Mouse (Mus musculus) brain, embryonic 18.5 days (tissue): Measurements from ENCODE around the gene Gabrr3.
"Not testable (repeated sequence)": the region's sequence is repeated elsewhere in the genome, so short reads cannot be mapped to it uniquely, and the experiment has no call there.

Source experiments
- DNase-seq: peaks from one replicate; pipeline ENCODE4 v3.0.0-alpha.2; 2012; ENCODE audit warnings: low read depth, low spot score

Gabrr3 gene

DNA sequence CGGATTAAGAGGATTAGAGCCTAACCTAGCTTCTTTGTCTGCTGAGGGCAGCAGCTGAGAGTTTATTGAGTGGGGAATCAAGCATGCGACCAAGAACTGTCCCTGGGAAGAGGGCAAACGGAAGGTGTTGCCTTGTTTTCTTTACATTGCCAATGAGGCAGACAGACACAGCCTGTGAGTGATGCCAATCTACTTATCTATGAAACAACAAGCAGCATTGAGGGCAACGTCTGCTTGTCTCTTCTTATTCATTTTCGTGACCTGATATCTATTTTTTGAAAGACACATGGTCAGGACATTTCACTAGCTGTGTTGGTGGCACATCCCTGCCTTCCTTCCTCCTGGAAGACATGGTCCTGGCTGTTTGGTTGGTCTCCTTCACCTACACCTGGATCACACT is at the start of gene Gabrr3:
Gabrr3 (plus strand) TSS at position 301 of the 400 bp plus-strand sequence.
- DNase-seq, result no peak

DNA sequence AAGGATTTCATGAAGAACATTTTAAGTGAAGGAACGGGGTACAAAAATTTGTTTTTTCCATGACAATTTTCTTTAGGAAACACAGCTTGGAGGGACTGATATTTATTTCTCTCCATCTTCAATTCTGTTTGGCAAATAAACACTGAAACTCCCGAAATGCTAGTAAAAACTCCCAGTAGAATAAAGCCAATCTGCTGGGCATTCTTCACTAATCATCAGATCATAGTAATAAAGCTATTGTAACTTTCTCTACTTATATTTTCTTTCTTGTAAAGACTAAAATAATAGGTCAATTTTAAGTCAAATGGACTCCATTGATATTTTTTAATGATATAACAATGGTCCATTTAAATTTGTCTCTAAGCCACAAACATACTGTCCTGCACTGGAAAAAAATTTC is 43.2 kb upstream of the Gabrr3 start, which contains the start of gene Olfr209:
Olfr209 (minus strand) TSS at position 101 of the 400 bp plus-strand sequence.
- DNase-seq, result no peak

DNA sequence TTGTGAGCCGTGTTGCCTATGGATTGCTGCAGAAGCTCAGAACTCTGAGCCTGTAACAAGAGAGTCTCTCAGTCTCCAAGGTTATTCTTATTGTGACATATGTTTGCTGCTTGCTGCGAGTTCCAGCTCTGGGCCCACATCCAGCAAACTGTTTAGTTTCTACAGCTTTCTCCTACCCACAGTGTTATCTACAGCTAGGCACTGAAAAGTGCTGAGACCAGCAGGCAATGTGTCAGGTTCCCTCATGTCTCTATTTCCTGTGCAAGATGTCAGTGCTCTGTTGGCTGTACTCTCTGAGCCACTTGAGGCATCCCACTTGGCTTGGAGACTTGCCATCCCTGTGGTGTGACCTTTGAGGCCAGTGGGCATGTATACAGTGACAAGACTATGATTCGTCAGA is 13.8 kb upstream of the Gabrr3 start:
- no peak for DNase-seq

DNA sequence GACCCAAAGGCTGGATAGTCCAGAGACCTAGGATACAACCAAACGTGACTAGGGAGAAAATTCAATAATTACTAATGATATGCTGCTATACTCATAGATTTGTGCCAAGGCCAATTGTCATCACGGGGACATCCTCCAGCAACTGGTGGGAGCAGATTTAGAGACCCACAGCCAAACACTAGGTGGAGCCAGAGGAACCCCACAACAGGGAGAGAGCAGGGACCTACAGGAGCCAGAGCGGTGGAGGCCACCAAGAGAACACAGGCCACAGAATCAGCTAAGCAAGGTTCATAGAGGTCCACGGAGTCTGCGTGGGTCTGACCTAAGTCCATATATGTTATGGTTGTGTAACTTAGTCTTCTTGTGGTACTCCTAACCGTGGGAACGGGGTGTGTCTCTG is 6.0 kb upstream of the Gabrr3 start:
- no peak for DNase-seq

DNA sequence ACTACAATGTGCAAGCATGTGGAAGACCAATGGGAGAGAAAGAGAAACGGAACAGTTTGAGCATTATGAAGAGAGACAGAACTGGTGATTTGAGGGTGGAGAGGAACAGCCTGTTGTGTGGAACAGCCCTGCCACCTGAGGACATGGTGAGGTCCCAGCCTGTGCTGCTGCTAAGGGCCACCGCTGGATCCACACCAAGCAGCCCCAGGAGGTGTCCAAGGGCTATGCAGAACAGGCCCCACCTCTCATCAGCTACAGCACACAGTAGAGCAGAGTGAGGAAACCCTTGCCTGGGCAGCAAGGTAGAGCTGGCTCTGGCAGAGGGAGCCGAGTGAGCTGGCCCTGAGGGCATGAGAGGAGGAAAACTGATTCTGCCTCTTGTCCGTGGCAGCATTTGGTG is 5.1 kb upstream of the Gabrr3 start:
- no peak for DNase-seq

DNA sequence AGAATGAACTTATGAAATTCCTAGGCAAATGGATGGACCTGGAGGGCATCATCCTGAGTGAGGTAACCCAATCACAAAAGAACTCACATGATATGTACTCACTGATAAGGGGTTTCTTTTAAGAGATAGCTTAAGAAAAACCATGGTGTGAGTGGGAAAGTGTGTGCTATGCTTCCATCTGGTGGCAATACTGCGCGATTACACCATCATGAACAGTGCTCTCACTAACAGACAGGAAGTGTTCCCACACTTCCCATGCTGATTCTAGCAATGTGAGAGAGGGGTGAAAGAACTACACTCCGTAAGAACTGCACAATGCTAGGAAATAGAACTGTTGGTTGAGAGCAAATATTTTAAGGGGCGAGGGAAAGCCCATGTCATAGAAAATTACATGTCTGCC is 3.4 kb upstream of the Gabrr3 start:
- DNase-seq, result peak; percentile 39

DNA sequence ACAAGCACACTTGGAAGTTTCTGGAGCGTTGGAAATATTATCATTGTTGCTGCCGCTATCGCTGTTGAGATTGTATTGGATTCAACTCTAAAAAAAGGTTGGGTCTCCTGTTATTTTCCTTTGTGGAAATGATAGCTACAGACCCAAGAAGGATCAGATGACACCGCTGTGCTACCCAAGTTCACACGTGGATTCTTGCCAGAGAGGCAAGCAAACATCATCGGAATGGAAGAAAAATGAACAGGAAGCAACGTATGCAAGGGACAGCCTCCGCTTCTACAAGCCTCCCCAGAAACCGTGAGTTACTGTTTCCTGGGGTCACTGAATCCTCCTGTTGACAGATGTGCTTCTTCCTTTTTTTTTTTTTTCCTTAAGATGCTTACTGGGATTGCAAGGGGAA is 2.3 kb upstream of the Gabrr3 start:
- DNase-seq, result no peak

DNA sequence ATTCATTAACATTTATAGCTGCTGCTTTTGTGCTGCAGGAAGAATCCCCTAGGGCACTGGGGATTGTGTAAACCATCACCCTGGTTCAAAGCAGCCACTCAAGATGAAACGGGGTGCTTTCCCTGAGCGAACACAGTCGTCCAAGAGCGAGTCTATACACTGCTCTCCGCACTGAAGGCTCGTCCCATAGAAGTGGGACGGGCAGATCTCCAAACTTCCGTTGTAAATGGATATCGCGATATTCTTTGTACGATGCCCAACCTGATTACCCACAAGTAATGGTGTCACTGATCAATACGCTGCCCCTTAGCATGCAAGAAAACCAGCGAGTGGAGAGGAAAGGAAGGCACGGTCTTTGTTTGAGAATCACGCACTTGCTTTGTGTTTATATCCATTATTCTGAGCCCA is 2.2 kb downstream of the Gabrr3 start:
- DNase-seq, result no peak

DNA sequence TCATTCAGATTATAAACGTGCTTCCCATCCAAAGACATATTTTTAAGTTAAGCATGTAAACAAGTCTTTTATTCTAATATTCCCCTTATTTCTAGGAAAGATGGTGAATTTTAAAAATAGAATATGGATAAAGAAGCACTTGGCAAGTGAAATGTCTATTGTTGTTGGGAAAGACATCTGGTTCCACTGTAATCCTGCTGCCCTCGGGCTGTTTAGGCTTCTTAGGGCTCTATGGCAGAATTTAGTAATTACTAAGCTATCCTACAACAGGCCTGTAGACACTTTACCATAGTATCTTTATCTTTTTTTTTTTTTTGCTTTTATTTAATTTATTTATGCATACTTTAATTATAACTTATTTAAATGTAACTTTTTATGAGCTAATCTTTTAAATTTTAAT is 2.7 kb downstream of the Gabrr3 start:
- no peak for DNase-seq

DNA sequence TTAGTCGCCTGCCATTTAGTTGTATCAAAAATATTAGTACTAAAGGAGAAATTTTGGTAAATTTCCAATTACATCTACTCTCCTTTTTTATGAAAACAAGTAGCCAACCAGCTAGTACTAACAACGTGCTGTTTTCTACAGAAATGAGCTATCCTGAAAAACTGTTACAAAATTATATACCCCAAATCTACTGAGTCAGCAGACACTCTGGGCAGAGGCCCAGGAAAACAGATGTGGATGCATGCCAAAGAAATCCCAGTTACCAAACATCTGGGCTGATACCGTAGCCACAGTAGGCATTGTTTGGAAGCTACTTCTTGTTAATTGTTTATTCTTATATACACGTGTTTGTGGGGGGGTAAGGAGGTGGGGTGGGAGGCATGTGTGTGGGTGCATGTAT is 6.3 kb downstream of the Gabrr3 start:
- DNase-seq, result no peak

DNA sequence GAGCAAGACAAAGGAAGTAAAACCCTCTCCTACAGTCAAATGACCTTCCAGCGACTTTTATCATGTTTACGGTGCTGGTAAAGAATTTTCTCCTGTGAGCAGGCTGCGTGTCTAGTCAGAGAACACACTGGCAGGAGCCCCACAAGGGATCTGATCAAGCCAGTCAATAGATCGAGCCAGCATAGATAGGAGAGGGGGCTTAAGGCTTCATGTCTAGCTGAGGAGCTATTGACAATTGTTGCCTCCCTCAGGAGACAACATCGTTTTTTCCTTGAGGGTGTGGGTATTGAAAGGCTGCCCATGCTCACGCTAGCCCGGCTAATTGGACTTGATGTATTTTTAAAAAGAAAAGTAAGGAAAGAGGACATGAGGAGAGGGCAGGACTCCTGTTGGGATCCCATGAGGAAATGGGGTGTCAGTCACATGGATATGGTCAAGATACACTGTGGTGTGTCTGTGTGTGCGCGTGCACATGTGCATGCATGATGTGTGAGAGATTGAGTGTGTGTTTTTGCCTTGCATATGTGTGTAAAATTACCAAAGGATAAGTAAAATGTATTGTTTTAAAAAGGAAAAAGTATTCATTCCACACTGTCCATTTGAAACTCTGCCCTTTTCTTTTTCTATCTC is 13.2 kb downstream of the Gabrr3 start:
- no peak for DNase-seq

DNA sequence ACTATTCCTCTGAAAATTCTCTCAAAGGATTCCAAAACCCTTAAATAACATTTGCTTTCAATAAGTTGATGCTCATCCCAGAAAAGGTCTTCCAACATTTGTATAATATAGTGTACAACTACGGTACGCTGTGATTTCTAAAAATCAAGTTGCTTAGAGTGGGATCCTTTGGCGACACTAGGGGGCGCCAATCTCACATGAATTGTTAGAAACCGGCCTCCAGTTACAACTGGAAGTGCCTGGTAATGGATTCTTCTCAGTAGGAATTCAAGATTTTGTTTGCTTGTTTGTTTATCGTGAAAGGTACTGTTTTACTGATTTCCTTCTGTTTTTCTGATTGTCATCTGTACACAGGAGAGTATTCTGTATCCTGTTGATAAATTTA is 13.7 kb downstream of the Gabrr3 start:
- peak; percentile 60 for DNase-seq

DNA sequence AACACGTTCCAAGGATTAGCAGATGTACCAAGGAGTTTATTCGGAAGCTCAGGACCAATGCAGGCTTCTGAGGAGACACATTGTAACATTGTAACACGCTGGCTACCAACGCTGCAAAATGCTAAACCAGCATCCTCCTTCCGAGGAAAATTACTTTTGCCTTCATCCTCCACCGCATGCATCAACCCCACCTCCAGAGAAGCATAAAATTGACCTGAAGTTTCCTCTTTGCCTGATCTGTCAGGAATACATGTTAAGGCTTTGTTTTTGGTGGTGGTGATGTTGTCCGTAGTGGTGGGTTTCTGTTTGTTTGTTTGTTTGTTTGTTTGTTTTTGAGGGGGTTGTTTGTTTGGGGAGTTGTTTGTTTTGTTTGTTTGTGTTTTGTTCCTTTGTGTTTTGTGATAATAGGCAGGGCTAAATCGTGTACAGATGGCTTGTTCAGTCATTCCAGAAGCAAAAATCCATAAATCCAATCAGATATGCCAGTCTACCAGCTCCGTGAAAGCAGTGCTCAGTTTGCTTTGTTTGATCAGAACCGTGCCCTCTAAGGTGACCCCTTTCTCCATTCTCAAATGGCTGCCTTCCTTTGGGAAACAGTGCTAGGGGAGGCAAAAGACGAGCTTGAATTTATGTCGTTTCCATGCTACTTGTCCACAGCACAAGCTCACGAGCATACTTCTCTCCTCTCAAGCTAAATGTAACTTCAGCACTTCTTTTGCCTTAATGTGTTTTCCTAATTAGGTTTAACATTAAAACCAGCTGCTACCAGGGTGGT is 14.6 kb downstream of the Gabrr3 start:
- no peak for DNase-seq

DNA sequence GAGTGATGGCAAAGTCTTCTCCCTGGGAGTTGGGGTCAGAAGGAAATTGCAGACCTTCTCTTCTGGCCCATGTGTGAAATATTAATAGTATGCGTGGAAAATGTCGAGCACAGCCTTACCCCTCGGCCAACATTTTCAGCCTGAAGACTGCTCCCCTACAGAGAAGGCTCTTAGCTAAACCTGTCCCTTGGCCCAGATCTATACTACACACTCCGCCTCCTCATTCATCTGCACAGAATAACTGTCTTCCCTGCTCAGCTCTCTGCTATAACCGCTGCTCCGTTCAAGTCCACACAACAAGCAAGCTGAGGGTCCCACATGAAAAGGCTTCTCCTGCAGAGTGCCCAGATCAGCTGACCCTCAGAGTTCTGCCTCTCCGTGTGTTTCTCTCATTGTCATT is 20.8 kb downstream of the Gabrr3 start:
- no peak for DNase-seq

DNA sequence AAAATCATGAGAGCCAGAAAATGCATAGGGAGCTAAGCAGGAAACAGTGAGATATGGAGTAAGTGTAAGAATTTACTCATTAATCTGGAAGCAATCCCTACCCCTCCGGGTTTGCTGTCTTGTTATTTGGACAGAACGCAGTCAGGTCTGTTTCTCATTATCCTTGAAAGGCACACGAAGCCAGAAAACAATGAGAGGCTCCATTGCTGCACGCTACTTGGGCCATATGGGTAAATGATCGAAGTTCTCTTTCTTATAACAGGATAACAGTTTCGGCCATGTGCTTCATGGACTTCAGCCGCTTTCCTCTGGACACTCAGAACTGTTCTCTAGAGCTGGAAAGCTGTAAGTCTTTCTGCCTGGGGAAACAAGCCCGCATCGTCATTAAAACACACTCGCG is 26.0 kb downstream of the Gabrr3 start:
- DNase-seq, result no peak

DNA sequence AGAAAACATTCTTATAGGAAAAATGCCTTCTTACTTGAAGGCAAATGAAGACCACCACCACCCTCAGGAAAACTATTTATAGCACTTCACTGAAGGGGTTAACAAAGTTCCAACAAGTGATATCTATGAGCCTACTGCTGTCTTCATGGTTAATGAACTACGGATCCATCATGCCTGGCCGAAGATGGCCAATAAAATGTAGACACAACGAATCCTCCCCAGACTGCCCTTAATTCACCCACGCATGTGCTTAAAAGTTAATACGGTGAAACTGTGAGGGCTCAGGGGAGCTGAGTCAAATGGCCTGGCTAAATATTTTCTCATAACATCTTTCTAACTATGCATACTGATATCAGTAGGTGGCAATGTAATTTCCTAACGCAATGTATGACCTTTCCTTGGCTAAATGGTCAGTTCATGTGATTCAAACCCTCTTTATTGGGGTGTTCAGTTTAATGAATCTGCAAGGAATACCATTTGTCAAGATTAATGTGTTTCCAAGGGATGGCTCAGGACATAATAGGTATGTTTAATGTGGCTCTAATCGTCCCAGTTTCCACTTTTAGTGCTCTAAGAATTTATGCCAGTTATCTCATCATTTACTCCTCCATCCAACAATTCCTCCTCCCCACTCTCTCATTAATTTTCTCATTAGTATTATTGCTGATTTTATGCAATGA is 37.9 kb downstream of the Gabrr3 start:
- DNase-seq, result no peak

DNA sequence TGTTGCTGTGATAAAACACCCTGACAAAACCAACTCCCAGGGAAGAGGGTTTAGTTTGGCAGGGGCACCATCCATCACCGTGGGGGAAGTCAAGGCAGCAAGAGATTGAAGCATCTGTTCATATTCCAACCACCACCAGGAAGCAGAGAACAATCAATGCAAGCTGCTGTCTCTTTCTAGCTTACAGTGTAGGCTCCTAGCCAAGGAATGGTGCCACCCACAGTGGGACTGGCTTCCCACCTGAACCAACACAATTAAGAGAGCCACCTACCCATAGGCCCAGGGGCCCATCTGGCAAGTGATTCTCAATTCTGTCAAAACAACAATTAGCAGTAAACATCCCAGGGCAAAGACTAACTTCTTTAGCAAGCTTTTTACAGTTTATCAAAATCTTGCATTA is 41.0 kb downstream of the Gabrr3 start:
- DNase-seq, result no peak

DNA sequence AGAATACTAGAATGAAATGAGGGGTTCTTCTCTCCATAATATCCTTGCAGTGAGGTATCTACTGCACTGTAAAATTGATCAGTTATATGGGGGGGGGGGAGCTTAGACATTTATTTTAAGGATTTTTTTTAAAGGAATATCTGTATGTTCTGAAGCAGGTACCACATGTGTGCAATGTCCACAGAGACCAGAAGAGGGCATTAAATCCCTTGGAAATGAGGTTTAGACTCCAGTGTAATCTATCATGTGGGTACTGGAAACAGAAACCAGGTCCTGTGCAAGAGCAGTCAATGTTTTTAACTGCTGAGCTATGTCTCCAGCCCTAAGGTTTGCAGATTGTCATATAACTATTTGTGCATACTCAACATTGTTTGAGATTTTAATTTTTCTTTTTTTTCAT is 42.0 kb downstream of the Gabrr3 start:
- DNase-seq, result no peak

DNA sequence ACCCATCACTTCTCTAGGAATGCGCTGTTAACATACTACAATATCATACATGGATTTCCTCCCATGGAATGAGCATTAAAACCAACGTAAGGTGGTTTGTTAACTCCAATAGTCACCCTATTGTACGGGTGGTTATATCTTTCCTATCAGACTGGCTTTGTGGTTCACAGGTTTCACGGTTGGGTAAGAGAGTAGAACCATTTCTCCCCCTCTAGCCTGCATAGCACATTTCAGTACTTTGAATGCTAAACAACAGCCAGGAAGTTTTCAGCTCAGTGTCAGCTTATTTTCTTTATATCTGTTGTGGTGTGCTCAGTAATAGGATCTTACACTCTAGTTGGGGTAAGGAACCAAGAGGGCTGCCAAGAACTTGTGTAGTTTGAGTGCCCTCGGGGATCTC is 44.7 kb downstream of the Gabrr3 start:
- no peak for DNase-seq

DNA sequence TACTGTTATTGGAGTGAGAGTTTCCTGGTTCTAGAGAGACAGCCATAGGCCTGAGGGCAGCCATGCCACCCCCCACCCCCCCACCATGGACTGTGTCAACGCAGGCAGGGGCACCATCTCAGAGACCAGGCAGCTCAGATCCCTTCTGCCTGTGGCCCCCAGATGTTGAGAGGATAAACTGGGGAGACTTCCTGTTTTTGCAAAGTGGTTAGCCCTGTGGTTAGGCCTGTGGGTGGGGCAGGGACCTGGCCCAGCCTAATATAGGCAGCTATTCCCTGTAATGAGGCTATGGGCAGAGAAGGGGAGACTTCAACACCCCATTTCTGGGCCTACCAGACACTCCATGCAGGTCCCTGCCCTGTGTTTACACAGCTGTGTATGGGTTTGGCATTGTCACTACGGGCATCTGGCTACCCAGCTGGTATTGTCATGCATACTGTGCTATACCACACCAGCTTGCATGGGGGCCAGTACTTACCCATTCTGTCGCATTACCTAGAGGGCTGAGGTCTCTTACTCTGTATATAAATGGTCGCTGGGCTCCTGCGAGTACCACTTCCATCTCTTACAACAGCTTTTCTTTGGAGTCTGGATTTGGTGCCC is 52.2 kb downstream of the Gabrr3 start:
- DNase-seq, result not testable (repeated sequence)

DNA sequence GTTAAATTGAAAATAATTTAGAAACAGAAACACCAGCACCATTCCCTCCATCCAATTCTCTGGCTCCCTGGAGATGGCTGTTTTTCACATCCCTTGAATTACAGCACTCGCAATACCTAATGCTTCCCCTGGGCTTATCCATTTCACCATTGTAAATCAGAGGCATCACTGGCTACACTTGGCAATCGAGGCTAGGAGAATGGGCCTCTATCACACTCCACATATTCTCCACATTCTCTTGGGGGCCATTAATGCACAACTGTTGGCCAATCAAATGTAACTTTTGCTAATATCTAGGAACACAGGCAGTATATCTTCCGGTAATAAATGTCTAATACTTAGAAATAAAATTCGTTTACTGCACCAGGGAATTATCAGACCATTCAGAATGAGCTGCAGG is 56.4 kb downstream of the Gabrr3 start:
- DNase-seq, result no peak

DNA sequence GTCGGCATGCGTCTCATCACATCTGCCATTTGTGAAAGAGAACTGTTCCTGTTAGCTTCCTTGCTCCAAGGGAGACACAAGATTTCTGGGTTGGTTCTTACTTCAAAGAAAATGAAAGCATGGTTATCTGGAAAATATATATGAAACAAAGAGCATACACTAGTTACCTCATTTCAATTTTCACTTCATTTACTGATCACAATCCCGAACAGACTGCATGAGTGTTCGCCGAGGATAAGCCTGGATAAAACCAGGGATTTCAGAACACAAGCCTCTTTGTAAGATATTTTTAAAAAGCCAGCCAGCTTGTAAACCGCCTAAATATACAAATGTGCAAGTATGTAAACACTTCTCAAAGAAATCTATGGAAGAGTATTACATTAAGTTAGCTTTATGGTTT is 56.8 kb downstream of the Gabrr3 start:
- no peak for DNase-seq

DNA sequence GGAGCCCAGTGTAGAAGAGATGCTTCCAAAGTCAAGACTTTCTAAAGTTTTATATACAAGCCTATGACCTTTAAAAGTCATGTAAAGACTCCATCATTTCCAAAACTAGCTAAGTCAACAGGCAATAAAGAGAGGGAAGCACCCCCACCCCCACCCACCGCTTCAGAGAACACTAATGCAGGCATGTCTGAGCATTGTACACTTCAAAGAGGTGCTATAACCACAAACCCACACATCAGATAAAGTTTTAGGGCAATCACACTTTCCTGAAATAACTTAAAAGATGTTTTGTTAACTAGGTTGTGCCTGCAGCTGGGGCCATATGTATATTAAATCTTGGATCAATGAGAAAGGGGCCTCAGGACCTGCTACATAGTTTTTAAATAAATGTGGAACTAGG is 62.7 kb downstream of the Gabrr3 start:
- DNase-seq, result no peak
